Mouse (Mus musculus) adrenal gland (tissue): ENCODE data around the gene Fads3.

Experiments
- intact Hi-C: fragments of 180-260 bp; cut with DNase I; formaldehyde crosslinking; loops from one replicate; pipeline ENCODE4 v1.15.1; 2025
- long read RNA-seq, 2 experiments: library from polyadenylated mRNA; unstranded; transcript quantifications; one replicate each; pipeline ENCODE4 v2.0.0; 2020; ENCODE audit warnings: borderline replicate concordance in 1 of 2; ENCODE audit not compliant: insufficient replicate concordance in 1 of 2

Gene Fads3
- long read RNA-seq, experiment 1, partial matches to known transcripts = 1 of 3 reads
- long read RNA-seq, experiment 1, other reads (novel, unspliced or antisense) = 0 of 3 reads
- long read RNA-seq, experiment 2, partial matches to known transcripts = 2 of 3 reads
- long read RNA-seq, experiment 2, other reads (novel, unspliced or antisense) = 0 of 3 reads

GRCm38 (mm10) chr19:10041388-10042148 is at the start of gene Fads3:
Gene Fads3 (plus strand): TSS chr19:10041569.
- intact Hi-C loops = no loop called here

GRCm38 (mm10) chr19:9992011-9992958 is 49.1 kb upstream of the Fads3 start:
- intact Hi-C loops = no loop called here

DNA sequence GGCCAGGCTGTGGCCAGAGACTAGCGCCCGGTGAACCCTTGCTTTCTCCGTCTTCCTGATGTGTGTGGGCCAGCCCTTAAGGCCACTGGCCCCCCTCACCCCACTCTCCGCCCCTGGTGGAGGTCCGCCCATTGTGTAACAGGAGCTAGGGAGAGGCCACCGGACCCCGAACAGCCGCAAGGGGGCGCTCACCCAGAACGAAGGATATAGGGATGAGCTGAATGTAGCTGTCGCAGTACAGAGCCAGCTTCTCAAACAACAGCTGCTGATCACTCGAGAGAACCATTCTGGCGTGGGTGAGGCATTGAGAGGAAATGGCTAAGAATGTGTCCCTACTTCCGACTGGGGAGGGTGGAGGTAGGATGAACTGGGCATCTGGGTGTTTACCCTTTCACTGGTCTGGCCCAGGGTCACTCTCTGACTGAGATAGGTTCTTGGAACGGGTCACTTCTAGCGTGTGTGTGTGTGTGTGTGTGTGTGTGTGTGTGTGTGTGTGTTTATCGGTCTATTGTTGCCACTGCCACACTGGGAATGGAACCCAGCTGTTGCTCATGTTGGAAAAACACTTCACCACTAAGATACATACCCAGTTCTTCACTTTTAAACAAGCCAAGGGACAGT is 48.2 kb upstream of the Fads3 start:
- intact Hi-C loops = no loop called here

DNA sequence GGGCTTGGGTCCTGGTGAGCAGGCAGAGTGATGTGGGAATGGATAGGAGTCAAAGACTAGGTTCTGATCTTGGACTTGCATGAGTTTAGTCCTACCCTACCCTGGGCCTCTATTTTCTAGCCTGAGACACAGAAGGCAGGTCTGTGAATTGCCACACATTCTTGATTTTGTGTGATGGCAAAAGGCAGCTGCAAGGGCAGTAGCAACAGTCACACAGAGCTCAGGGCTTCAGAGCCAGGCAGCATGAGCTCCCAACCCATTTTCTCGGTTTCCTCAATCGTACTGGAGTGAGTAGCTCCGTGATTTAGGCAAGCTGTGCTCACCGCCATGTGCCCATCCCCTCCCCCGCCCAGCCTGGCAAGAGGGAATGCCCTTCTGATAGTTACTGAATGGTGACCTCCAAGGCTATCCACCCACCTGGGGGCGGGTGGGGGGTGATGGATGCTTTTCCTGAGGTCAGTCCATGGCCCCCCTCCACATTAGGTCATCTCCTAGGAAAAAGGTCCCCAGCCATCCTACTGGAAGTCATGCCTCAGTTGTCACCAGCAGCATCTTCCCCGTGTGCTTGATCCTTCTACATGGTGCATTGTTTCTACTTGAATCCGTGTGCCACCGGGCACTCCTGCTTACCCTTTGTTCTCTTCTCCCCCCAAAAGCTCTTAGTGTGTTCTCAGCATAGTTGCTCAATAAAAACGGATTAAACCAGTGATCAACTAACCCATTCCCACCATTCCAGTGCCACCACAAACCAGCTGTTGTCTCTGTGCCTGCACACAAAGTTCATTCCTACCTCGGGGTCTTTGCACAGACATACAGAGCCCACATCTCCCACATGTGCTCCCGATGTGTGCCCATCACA is 43.9 kb upstream of the Fads3 start:
- intact Hi-C loops = no loop called here

GRCm38 (mm10) chr19:9998063-9998416 is 43.3 kb upstream of the Fads3 start:
- intact Hi-C loops = no loop called here

DNA sequence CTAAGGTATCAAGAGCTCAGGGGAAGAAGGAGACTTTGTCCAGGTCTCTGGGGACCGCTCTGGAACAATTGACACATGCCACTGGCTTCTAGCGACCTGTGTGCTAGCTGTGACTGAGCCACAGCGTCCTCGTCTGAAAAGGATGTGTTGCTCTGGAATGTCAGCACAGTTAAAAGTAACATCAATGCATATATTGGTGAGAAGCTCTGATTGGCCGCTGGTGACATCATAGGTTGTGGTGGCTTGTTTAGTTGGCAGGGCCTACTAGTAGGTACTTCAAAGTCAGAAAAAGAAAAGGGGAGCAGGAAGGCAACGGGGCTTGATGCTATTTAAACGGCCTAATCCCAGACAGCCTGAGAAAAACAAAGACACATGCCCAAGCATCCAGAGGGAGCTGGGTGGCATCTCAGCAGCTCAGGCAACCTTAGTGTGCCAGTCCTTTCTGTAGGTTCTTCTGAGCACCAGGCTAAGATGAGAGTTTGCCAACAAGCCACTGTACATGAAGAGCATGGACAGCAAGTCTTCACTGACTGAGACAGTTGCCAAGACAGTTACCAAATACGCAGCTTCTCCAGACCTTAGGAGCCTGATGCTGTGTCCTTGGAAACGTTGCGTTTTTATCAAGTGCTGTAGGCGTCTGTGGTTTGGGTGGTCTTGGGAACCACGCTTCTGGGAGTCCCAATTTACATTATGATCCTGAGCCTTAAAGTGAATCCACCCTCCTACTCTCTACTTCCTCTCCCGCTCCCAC is 42.5 kb upstream of the Fads3 start:
- intact Hi-C loops = no loop called here

DNA sequence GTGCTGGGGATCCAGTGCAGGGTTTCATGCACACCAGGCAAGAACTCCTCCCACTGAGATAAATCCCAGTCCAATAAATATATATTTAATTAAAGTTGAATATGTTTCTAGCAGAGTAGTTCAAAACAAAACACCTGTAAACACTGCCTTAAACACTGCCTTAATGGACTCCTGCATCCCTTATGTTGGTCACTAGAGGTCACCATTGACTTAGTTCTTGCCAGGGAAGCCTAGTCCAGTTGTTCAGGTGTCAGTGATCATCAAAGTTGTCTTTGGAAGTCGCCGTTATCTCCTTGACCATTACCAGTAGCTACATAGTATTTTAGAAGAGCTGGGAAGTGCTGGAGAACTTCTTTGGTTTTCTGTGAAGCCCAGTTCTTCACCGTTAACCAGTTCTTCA is 41.0 kb upstream of the Fads3 start:
- intact Hi-C loops = loop anchor here (2.0 to 5.0 kb wide), 2 partner anchors 34 to 202 kb away; partner anchors contain the start of genes Fen1 and Tmem258

GRCm38 (mm10) chr19:10001206-10001969 is 40.0 kb upstream of the Fads3 start, which contains the start of the genes Best1 and Rab3il1:
Gene Best1 (minus strand): TSS chr19:10001633.
Gene Rab3il1 (plus strand): TSS chr19:10001669.
- intact Hi-C loops = loop anchor here (2.0 to 5.0 kb wide), 2 partner anchors 33 to 201 kb away; partner anchors contain the start of genes Fen1 and Tmem258

GRCm38 (mm10) chr19:10003696-10004095 is 37.7 kb upstream of the Fads3 start:
- intact Hi-C loops = loop anchor here (5.0 kb wide), 1 partner anchor 199 kb away; the partner anchor contains the start of genes Fen1 and Tmem258

DNA sequence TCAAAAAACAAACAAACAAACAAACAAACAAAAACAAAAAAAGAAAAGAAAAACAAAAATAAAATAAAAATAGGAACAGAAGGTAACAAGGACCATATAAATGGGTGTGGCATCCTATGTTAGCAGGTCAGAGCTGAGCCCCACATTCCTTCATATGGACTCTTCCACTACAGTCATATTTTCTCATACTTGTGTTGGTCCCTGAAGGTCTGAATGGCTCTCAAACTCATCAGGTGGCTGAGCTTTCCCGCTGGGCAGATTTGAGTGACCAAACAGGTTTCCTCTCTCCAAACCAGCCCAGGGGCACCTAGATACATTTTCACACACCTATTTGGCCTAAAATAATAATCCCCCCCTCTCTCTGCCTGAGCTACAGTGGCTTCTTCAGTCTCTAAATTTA is 30.0 kb upstream of the Fads3 start:
- intact Hi-C loops = no loop called here

GRCm38 (mm10) chr19:10012827-10013278 is 28.5 kb upstream of the Fads3 start:
- intact Hi-C loops = no loop called here

DNA sequence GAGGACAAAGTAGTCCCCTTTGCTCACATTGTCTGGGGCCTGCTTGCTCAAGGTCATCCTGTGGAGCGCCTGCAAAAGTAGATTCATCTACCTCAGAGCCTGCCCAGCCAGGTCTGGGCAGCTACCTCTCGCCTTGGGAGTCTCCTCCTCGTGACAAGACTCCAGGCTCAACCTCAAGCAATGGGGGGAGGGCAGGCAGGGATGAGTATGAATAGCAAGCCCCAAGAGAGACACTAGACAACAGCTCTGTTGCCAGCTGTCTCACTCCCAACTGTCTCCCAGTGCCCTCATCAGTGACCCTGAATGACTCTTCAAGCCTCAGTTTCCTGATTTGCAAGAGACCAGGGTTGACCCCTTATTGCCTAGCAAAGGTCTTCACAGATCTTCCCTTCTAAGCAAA is 28.0 kb upstream of the Fads3 start:
- intact Hi-C loops = no loop called here

DNA sequence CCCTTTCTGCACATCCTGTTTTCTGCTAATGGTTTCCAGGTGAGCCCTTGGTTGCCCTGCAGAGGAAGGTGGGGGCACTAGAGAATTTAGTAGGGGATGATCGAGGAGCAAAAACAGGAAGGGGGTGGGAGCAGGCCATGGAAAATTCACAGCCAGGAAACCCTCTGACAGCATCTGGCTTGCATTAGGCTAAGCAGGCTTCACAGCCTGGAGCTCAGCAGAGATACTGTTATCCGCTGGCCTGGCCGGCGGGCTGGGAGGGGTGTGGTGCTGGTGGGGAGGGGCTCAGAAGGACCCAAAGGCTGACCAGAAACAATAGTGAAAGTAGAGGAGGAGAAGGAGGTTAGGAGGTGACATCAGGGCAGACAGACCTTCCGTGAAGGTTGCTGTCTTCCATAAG is 27.5 kb upstream of the Fads3 start:
- intact Hi-C loops = no loop called here

GRCm38 (mm10) chr19:10014824-10015223 is 26.5 kb upstream of the Fads3 start:
- intact Hi-C loops = no loop called here

GRCm38 (mm10) chr19:10015442-10015841 is 25.9 kb upstream of the Fads3 start:
- intact Hi-C loops = no loop called here

- intact Hi-C loops = no loop called here
Observed at GRCm38 (mm10) chr19:10016151-10016550, 25.2 kb upstream of the Fads3 start.

GRCm38 (mm10) chr19:10017637-10018526 is 23.5 kb upstream of the Fads3 start:
- intact Hi-C loops = no loop called here

GRCm38 (mm10) chr19:10018527-10018818 is 22.9 kb upstream of the Fads3 start:
- intact Hi-C loops = no loop called here
